Mouse (Mus musculus) testis, adult 2 months (tissue): ENCODE results near the gene Arv1. TPM values are rescaled to one million over a fixed set of nuclear protein-coding genes. Genes with fewer than 3 reads are reported as not detected.

ENCODE experiments used
- H3K27ac ChIP-seq: fragments of 200-500 bp; 2 replicates; pipeline ENCODE4 v1.5.1; 2012; ENCODE audit warnings: low read depth, low read length; ENCODE audit not compliant: control insufficient read depth, insufficient read depth
- H3K27me3 ChIP-seq: fragments of 200-500 bp; 2 replicates; pipeline ENCODE4 v1.6.1; 2012; ENCODE audit warnings: mild to moderate bottlenecking, low read length, moderate library complexity; ENCODE audit not compliant: control insufficient read depth, insufficient read depth
- H3K36me3 ChIP-seq: fragments of 200-500 bp; 2 replicates; pipeline ENCODE4 v1.6.1; 2012; ENCODE audit warnings: mild to moderate bottlenecking, low read length; ENCODE audit not compliant: control insufficient read depth, insufficient read depth
- H3K4me1 ChIP-seq: fragments of 200-500 bp; 2 replicates; pipeline ENCODE4 v1.6.1; 2012; ENCODE audit warnings: low read length; ENCODE audit not compliant: control insufficient read depth, insufficient read depth
- H3K4me3 ChIP-seq: fragments of 200-500 bp; 2 replicates; pipeline ENCODE4 v1.5.1; 2012; ENCODE audit warnings: low read depth, mild to moderate bottlenecking, low read length, moderate library complexity, mixed read lengths; ENCODE audit not compliant: control insufficient read depth
- CTCF ChIP-seq: fragments of 200-500 bp; IDR thresholded peaks from 2 replicates; pipeline ENCODE4 v1.5.1; 2012; ENCODE audit warnings: low read depth, mild to moderate bottlenecking, inconsistent platforms, low read length, moderate library complexity; ENCODE audit not compliant: control insufficient read depth, insufficient read depth, insufficient replicate concordance
- POLR2A ChIP-seq: fragments of 200-500 bp; IDR thresholded peaks from 2 replicates; pipeline ENCODE4 v1.6.1; 2012; ENCODE audit warnings: low read depth, mild to moderate bottlenecking, inconsistent platforms, low read length, moderate library complexity; ENCODE audit not compliant: control insufficient read depth
- polyA plus RNA-seq: library from polyadenylated mRNA; depleted of rRNA; stranded (reverse); fragments of >200 nt; gene quantifications from 2 replicates; pipeline ENCODE4 v1.2.3, GENCODE M21; 2012

Arv1 gene
- polyA plus RNA-seq, 1 experiment, result 14.9 TPM

DNA sequence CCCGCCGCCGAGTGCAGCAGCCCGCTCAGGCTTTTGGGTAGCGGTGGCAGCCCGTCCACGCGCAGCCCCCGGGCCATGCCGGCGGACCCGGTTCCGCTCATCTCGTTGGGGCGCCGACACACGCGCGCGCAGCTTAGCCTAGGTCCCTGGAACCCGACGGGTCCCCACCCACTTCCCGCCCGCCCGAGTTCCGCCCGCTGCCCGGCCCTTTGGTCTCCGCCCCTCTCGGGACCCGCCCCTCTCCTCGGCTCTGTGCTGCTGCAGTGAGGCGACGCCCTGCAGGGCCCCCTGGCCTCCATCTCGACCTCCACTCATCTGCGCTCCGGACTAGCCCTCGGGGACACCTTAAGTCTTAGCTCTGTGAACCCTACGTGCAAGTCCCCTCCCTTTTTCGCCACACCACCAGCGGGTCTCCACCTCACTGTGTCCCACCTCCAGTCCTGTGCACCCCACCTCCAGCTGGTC is 29.8 kb downstream of the Arv1 start, which contains the start of gene Fam89a:
Gene Fam89a (minus strand): TSS at position 124 of the 465 bp plus-strand sequence.
- H3K27me3 ChIP-seq, result no peaks in the 10 kb centered on the region; the same call in 1 of the 2 replicates

DNA sequence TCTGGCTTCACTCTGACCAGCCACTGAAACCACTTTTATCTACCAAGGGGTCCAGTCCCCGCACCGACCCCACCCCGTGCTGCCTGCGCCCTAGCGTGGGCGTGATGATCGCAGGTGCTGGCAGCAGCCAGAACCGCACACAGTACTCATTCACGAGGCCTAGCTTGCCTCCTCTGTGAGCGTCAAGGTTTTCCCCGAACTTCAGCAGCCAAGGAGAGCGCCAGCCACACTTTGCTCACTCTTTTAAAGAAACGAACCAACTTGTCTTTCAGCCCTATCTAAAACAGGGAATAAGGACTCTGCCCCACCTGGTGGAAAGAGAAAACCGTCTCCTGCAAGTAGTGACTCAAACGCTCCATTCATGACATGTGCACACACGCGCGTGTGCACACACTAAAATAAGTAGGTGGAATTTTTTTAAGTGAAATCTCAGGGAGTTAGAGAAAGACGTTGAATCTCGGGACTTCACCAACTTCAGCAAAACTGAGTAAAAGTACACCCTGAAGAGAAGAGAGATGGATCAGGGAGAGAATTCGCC is 30.5 kb downstream of the Arv1 start:
- Histone ChIP-seq H3K4me3 (no peak overlapping the region), H3K36me3 (no peaks in the 10 kb centered on the region), H3K4me1 (peaks cover 13% of the 10 kb centered on the region), H3K27me3 (no peaks in the 10 kb centered on the region; the same call in 1 of the 2 replicates), H3K27ac (no peak overlapping the region)
- no peak for TF ChIP-seq POLR2A
- no peak for TF ChIP-seq CTCF

More for the DNA sequence above, 29.8 kb downstream of the Arv1 start, which contains the start of gene Fam89a:
- TF ChIP-seq POLR2A, result no peak
- TF ChIP-seq CTCF, result no peak
- Histone ChIP-seq H3K4me1 (peaks cover 13% of the 10 kb centered on the region), H3K27ac (no peak within 1 kb of the TSS), H3K36me3 (no peaks in the 10 kb centered on the region), H3K4me3 (peak within 1 kb of the TSS; percentile 58)

- TF ChIP-seq CTCF, result no peak
- TF ChIP-seq POLR2A, result no peak
- peaks cover 13% of the 10 kb centered on the region for H3K4me1 ChIP-seq
- no peak overlapping the region for H3K27ac ChIP-seq
- H3K4me3 ChIP-seq, result no peak overlapping the region
- H3K36me3 ChIP-seq, result no peaks in the 10 kb centered on the region
- H3K27me3 ChIP-seq, result no peaks in the 10 kb centered on the region; the same call in 1 of the 2 replicates
Observed at GRCm38 (mm10) chr8:124754101-124754791, 32.3 kb downstream of the Arv1 start.

- Histone ChIP-seq H3K27ac (no peak overlapping the region), H3K4me1 (peaks cover 13% of the 10 kb centered on the region), H3K36me3 (no peaks in the 10 kb centered on the region), H3K4me3 (no peak overlapping the region), H3K27me3 (no peaks in the 10 kb centered on the region; the same call in 1 of the 2 replicates)
- no peak for TF ChIP-seq POLR2A
- TF ChIP-seq CTCF, result no peak
Observed at GRCm38 (mm10) chr8:124754792-124755190, 32.9 kb downstream of the Arv1 start.

GRCm38 (mm10) chr8:124755481-124755880 is 33.5 kb downstream of the Arv1 start:
- Histone ChIP-seq H3K27ac (no peak overlapping the region), H3K4me1 (peaks cover 13% of the 10 kb centered on the region), H3K27me3 (no peaks in the 10 kb centered on the region; the same call in 1 of the 2 replicates), H3K36me3 (no peaks in the 10 kb centered on the region), H3K4me3 (no peak overlapping the region)
- TF ChIP-seq POLR2A (no peak), CTCF (no peak)

DNA sequence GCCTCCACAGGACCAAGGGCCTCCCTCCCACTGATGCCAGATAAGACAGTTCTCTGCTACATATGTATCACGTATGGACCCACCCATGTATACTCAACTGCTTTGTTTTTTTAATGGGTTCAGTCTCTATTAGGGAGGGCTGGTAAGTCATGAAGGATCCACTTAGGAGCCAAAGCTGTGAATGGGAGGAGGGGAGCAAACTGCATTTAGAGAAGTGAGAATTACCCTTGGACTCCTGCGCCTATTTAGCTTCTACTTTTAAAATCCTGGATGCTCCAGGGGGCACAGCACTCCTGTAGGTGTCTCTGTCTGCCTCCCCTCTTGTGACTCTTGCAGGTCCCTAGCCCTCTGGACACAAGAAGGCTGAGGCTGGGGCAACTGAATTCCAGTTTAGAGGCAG is 34.2 kb downstream of the Arv1 start:
- Histone ChIP-seq H3K27ac (no peak overlapping the region), H3K27me3 (no peaks in the 10 kb centered on the region; the same call in 1 of the 2 replicates), H3K36me3 (no peaks in the 10 kb centered on the region), H3K4me1 (peaks cover 9% of the 10 kb centered on the region), H3K4me3 (no peak overlapping the region)
- TF ChIP-seq CTCF (no peak), POLR2A (no peak)

- Histone ChIP-seq H3K36me3 (no peaks in the 10 kb centered on the region), H3K27ac (no peak overlapping the region), H3K4me1 (peaks cover 5% of the 10 kb centered on the region), H3K27me3 (no peaks in the 10 kb centered on the region), H3K4me3 (no peak overlapping the region)
- TF ChIP-seq CTCF (no peak), POLR2A (no peak)
Observed at GRCm38 (mm10) chr8:124756601-124757000, 34.7 kb downstream of the Arv1 start.

- no peak overlapping the region for H3K4me3 ChIP-seq
- no peaks in the 10 kb centered on the region for H3K27me3 ChIP-seq
- no peak for TF ChIP-seq POLR2A
- peak; percentile 14; the same call in 1 of the 2 replicates for TF ChIP-seq CTCF
- H3K27ac ChIP-seq, result no peak overlapping the region
- H3K4me1 ChIP-seq, result peaks cover 2% of the 10 kb centered on the region; the same call in 1 of the 2 replicates
- no peaks in the 10 kb centered on the region for H3K36me3 ChIP-seq
Observed at GRCm38 (mm10) chr8:124758544-124758943, 36.6 kb downstream of the Arv1 start.
